Comparison of ENCODE assay signal across 8 mouse cellular contexts in genomic region chr11:61147300-61147683, GRCm38 (mm10). TPM values are rescaled to one million over a fixed set of nuclear protein-coding genes. Genes with fewer than 3 reads are reported as not detected.
DNase-seq lines count a peak whose midpoint lies in the region; ATAC-seq lines count a peak whose summit lies in the region.

No protein-coding gene starts in this region.

- H3K9ac ChIP-seq in kidney, embryonic 16.5 days (replicated peaks; ENCODE audit: low read length) = peak overlapping the region; percentile 58
- H3K9ac ChIP-seq in forebrain, embryonic 14.5 days (ENCODE audit: low read length) = peak overlapping the region; percentile 58
- peak overlapping the region; percentile 53 for H3K9ac ChIP-seq in midbrain, embryonic 14.5 days (replicated peaks; ENCODE audit: low read length)

- intact Hi-C loops in left cerebral cortex, postnatal 36 days (cut with DNase I) = no loop called here

- H3K36me3 ChIP-seq in kidney, embryonic 16.5 days (ENCODE audit: insufficient read depth, low read length) = peaks cover 9% of the 10 kb centered on the region; the same call in 1 of the 2 replicates
- H3K36me3 ChIP-seq in forebrain, embryonic 14.5 days (ENCODE audit: control insufficient read depth, insufficient read depth, low read length) = peaks cover 12% of the 10 kb centered on the region
- peaks cover 12% of the 10 kb centered on the region for H3K36me3 ChIP-seq in midbrain, embryonic 14.5 days (ENCODE audit: control insufficient read depth, insufficient read depth, low read length)

- H3K27ac ChIP-seq in kidney, embryonic 16.5 days (ENCODE audit: low read length) = no peak overlapping the region
- no peak overlapping the region for H3K27ac ChIP-seq in forebrain, embryonic 14.5 days (ENCODE audit: low read depth, low read length)
- H3K27ac ChIP-seq in midbrain, embryonic 14.5 days (replicated peaks; ENCODE audit: low read depth, low read length) = no peak overlapping the region

- ATAC-seq in kidney, embryonic 16.5 days (ENCODE audit: low FRiP score, low TSS enrichment) = peak; percentile 65
- peak; percentile 54 for ATAC-seq in forebrain, embryonic 14.5 days
- ATAC-seq in midbrain, embryonic 14.5 days (ENCODE audit: low FRiP score, low TSS enrichment) = peak; percentile 43; the same call in 1 of the 2 replicates

- peak overlapping the region; percentile 47 for H3K4me3 ChIP-seq in kidney, embryonic 16.5 days (ENCODE audit: low read length)
- H3K4me3 ChIP-seq in forebrain, embryonic 14.5 days (ENCODE audit: low read depth, low read length) = peak overlapping the region; percentile 32
- peak overlapping the region; percentile 35 for H3K4me3 ChIP-seq in midbrain, embryonic 14.5 days (replicated peaks; ENCODE audit: low read depth, low read length)

- H3K4me1 ChIP-seq in kidney, embryonic 16.5 days (ENCODE audit: insufficient read depth, low read length) = peaks cover 4% of the 10 kb centered on the region
- peaks cover 7% of the 10 kb centered on the region; the same call in 1 of the 2 replicates for H3K4me1 ChIP-seq in forebrain, embryonic 14.5 days (ENCODE audit: control insufficient read depth, insufficient read depth, low read length)
- H3K4me1 ChIP-seq in midbrain, embryonic 14.5 days (ENCODE audit: control insufficient read depth, insufficient read depth, low read length) = peaks cover 6% of the 10 kb centered on the region; the same call in 1 of the 2 replicates

- H3K4me2 ChIP-seq in kidney, embryonic 16.5 days (replicated peaks; ENCODE audit: low read depth, low read length) = peak overlapping the region; percentile 74
- peak overlapping the region; percentile 71 for H3K4me2 ChIP-seq in forebrain, embryonic 14.5 days (ENCODE audit: low read length)
- peak overlapping the region; percentile 72 for H3K4me2 ChIP-seq in midbrain, embryonic 14.5 days (ENCODE audit: low read length)

- H3K9me3 ChIP-seq in kidney, embryonic 16.5 days (ENCODE audit: low read length) = no peaks in the 10 kb centered on the region
- no peaks in the 10 kb centered on the region for H3K9me3 ChIP-seq in forebrain, embryonic 14.5 days (replicated peaks; ENCODE audit: control insufficient read depth, low read length)
- no peaks in the 10 kb centered on the region for H3K9me3 ChIP-seq in midbrain, embryonic 14.5 days (ENCODE audit: control insufficient read depth, low read length)

- 4% methylated on average over 32 of the region's 32 CpGs for WGBS in kidney, embryonic 16.5 days
- 7% methylated on average over 28 of the region's 32 CpGs for WGBS in forebrain, embryonic 14.5 days
- 3% methylated on average over 32 of the region's 32 CpGs for WGBS in midbrain, embryonic 14.5 days

- no peak for DNase-seq in kidney, adult 9 months
- DNase-seq in cerebellum, adult 11-12 months = peak; percentile 55
- peak; percentile 45 for DNase-seq in forebrain, embryonic 14.5 days (ENCODE audit: low spot score)
- peak; percentile 25 to 49 for DNase-seq in left cerebral cortex, postnatal 36 days (ENCODE audit: low spot score in 2 of 2)
- peak; percentile 71 for DNase-seq in midbrain, embryonic 14.5 days
- DNase-seq in thymus, postnatal 25 days = no peak
- no peak for DNase-seq in urinary bladder, adult 18-20 months (ENCODE audit: low spot score in 2 of 2)

- peaks cover 12% of the 10 kb centered on the region; the same call in 1 of the 2 replicates for H3K27me3 ChIP-seq in kidney, embryonic 16.5 days (ENCODE audit: insufficient read depth, low read length)
- no peaks in the 10 kb centered on the region for H3K27me3 ChIP-seq in forebrain, embryonic 14.5 days (replicated peaks; ENCODE audit: control insufficient read depth, insufficient read depth, low read length)
- H3K27me3 ChIP-seq in midbrain, embryonic 14.5 days (ENCODE audit: control insufficient read depth, insufficient read depth, low read length) = peaks cover 9% of the 10 kb centered on the region; the same call in 1 of the 2 replicates

RNA-seq across cellular contexts. Expression of gene Tnfrsf13b, which starts 20.7 kb away (rescaled TPM):
- 1.3 and 1.8 TPM in 2 replicates for polyA plus RNA-seq in kidney, embryonic 16.5 days (2015; fragmentation: Nextera tagmentation; extraction: Ambion mirVana)
- polyA plus RNA-seq in forebrain, embryonic 14.5 days (2014; fragmentation: Nextera tagmentation; extraction: Ambion mirVana) = 1.1 and 1.2 TPM in 2 replicates
- 1 to 10 TPM in 1 of 2 experiments, under 1 TPM in 1; 0.96 to 1.9 TPM for total RNA-seq in left cerebral cortex, postnatal 36 days (2021)
- polyA plus RNA-seq in midbrain, embryonic 14.5 days (2014; fragmentation: Nextera tagmentation; extraction: Ambion mirVana) = 0.35 and 2.0 TPM in 2 replicates

RNA-seq across cellular contexts. Expression of gene Usp22, which starts 27.6 kb away (rescaled TPM):
- polyA plus RNA-seq in kidney, embryonic 16.5 days (2015; fragmentation: Nextera tagmentation; extraction: Ambion mirVana) = 137 and 144 TPM in 2 replicates
- polyA plus RNA-seq in forebrain, embryonic 14.5 days (2014; fragmentation: Nextera tagmentation; extraction: Ambion mirVana) = 359 and 455 TPM in 2 replicates
- total RNA-seq in left cerebral cortex, postnatal 36 days (2021) = 100 to 1,000 TPM; 203 to 226 TPM
- 462 and 529 TPM in 2 replicates for polyA plus RNA-seq in midbrain, embryonic 14.5 days (2014; fragmentation: Nextera tagmentation; extraction: Ambion mirVana)

Comparison
In these comparisons a context has a peak if more than half of its experiments do, and no peak if none do; other contexts are left out.
1. DNase-seq: peak in cerebellum, adult 11-12 months (single experiment), forebrain, embryonic 14.5 days (single experiment), left cerebral cortex, postnatal 36 days (2 of 2) and midbrain, embryonic 14.5 days (single experiment); none in kidney, adult 9 months (single experiment), thymus, postnatal 25 days (single experiment) and urinary bladder, adult 18-20 months (0 of 2).
2. Peak in every context shown above with its lines, with median percentiles within 50 percentile points of each other: ATAC-seq, H3K4me2 ChIP-seq, H3K4me3 ChIP-seq and H3K9ac ChIP-seq.